Mouse (Mus musculus): ENCODE measurements around the gene Shc1.

The Shc1 gene

DNA sequence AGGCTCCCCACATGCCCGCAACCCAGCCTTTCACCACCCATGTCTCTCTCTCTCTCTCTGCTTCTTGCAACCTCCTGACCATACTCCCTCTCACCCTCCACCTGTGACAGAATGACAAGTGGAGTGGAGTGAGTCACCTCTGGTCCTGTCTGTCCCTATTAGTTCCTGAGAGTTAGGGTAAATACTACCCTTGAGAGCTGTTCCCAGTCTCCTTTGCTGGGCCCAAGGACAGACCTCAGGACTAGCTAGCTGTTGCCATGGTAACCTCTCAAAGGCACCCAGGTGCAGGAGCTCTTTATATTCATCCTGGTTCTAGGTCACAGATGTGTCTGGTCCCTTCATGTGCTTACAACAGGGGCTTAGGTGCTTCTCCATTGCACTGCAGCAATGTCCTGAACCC is 33.7 kb downstream of the Shc1 start:
- DNase-seq (ENCODE audit: low spot score), result no peak

DNA sequence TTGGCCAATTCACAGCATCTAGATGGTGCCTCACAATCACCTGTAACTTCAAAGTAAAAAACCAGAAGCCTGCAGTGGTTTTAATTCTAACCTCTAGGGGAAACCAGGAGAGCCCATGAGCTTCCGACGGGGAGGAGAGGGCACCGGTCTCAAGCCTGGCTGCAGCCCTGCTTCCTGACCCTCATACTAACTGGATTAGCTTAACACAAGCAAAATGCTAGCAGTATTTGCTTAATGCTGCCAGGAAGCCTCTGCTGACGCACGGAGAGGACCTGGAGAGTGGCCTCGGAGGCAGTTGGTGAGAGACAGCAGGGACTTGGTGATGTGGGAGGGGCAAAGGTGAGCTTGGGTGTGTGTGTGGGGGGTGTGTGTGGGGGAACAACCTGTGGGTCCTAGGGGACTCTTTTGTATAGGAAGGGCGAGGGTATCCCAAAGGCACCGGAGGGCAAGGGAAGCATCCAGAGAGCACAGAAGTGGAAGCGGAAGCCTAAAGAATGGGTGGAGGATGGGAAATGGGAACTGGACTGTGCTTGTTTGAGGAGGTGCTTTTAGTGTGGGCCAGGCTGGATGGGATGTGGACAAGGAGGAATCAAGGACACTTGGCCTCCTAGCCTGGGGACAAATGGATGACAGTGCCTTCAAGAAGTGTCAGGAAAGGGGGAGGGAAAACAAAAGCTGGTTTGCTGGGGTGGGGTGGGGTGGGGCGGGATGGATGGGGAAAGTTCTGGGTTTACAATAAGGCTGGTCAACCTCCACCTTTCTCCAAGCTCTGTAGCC is 36.3 kb downstream of the Shc1 start, which contains the start of gene Pmvk:
Pmvk (plus strand) TSS at position 141 of the 777 bp plus-strand sequence.
- no peak for DNase-seq (ENCODE audit: low spot score)

DNA sequence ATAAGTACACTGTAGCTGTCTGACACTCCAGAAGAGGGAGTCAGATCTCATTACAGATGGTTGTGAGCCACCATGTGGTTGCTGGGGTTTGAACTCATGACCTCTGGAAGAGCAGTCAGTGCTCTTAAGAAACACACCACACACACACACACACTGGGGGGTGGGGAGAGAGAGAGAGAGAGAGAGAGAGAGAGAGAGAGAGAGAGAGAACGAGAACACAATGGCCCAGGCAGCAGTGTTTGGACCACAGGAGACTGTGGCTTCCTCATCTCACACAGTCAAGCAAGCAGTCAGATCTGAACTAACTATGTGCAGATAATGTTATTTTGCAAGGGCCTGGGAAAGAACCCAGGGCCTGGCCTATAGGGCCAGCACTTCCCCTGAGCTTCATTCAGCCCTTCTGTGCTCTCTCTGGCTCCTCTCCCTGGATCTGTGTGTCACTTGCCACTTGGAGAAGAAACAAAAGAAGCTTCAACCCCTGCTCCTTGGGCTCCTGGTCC is 37.6 kb downstream of the Shc1 start:
- DNase-seq (ENCODE audit: low spot score), result no peak

DNA sequence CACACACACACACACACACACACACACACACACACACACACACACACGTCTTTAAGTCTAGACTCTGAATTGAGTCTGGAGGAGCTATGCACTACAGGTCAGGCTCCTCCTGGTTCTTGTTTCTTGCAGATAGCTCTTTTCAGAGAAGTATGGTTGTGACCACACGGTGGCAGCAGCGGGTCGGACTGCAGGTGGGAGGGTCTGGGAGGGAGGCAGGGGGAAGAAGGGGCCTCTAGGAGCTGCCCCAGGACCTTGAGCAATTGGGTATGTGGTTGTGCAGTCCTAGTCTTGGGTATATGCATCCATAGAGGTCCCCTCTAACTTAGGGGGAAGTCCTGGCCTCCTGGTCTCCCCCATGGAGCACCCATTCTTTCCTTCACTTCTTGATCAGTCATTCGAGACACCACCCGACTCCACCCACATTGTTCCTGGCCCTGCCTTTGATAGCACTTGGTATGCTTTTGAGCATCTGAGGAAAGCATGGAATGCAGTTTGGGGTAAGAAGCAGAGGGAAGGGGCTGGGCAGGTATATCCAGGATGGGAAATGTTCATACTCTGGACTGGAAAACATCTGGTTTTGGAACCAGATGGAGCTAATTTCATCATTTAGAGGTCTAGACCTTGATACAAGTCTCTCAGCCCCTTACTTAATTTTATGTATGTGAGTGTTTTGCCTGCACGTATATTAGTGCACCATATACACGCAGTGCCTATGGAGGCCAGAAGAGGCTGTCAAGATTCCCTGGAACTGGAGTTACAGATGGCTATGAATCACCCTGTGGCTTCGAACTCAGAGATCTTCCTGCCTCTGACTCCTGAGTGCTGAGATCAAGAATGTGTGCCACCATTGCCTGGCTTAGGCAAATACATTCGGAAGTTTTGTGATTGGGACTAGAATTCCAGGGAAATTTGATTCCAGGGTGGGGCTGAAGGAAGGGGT is 38.8 kb downstream of the Shc1 start:
- DNase-seq (ENCODE audit: low spot score), result peak; percentile 74

DNA sequence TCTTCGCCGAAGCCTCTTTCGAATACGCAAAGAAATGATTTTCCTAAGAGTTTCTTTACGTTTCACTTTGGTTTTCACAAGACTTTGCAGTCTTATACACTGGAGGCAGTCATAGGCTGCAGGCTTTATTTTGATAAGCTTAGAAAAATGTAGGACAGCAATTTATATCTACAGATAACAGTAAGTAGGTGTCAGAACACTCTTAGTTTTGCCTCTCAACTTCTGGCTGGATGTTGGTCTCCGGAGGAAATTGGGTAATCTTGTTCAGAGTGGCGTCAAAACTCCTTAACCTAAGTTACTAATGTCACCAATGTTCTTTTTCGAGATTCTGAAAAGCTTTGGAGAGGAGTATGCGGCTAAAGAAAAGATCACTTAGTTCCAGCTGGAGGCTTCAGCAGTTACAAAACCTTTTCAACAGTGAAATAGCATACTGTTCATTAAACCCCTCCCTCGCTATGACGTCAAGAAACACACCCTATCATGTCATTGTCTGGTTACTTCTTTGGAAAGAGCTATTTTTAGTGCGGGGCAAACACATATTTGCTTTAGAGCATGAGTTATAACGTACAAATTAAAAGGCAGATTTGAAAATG is 40.2 kb downstream of the Shc1 start:
- no peak for DNase-seq (ENCODE audit: low spot score)

DNA sequence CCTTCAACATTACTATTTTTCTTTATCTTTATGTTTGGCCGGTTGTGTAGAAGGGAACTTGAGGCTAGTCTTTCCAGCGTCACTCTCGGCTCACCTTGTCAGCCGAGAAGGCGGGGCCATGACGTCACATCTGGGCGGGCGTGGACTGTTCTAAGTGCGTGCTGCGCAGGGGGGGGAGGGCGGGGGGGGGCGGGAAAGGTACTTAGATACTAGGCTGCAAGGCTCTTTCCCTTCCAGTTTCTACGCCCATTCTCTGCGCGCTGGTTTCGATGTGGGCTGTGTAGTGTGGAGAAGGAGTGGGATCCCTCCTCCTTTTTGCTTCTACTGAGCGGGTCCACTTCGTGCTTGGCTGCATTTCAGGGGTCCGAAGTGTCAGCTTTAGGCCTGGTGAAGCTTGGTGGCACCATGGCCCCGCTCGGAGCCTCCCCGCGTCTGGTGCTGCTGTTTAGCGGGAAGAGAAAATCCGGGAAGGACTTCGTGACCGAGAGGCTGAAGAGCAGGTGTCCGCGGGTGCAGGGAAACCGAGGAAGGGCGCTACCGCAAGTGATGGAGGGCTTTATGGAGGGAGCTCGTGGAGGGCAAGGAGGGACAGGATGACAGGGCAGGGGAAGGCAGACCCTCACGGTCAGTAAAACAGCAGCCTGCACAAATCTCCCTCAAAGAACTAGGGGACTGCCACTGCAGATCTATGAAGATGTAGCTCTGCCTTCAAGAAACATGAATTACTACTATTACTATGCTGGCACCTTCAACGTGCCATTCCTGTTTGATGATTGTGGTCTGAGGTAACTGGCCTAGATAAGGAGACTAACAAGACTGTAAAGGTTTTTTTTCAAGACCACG is 40.9 kb downstream of the Shc1 start:
- DNase-seq (ENCODE audit: low spot score), result peak; percentile 94

DNA sequence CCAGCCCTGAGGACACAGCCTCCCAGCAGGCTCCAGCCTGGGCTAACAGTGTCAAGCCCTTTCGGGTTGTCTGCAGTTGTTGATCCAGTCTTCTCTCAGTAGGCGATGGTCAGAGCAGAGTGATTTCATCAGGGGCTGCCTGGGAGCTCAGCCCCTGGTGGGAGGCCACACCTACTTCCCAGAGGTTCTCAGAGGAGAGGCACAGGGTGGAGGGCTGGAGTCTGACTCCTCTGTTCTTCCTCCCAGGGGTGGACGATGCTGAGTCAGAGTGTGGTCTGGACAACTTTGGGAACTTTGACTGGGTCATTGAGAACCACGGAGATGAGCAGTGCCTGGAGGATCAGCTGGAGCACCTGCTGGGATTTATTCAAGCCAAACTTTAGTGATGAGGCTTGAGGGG is 50.0 kb downstream of the Shc1 start:
- DNase-seq (ENCODE audit: low spot score), result no peak

DNA sequence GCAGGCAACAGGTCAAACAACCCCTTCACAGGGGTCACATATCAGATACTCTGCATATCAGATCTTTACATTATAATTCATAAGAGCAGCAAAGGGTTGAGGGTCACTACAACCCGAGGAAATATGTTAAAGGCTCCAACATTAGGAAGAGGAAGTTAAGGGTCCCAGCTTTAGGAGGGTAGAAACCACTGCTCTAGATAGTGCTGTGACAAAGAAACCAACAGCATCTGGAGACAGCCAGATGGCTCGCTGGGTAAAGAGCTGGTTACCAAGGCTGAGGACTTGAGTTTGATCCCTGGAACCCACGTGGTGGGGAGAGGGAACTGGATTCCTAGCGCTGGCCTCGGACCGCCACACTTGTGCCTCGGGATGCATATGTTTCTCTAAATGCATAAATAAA is 54.0 kb downstream of the Shc1 start:
- DNase-seq (ENCODE audit: low spot score), result no peak

DNA sequence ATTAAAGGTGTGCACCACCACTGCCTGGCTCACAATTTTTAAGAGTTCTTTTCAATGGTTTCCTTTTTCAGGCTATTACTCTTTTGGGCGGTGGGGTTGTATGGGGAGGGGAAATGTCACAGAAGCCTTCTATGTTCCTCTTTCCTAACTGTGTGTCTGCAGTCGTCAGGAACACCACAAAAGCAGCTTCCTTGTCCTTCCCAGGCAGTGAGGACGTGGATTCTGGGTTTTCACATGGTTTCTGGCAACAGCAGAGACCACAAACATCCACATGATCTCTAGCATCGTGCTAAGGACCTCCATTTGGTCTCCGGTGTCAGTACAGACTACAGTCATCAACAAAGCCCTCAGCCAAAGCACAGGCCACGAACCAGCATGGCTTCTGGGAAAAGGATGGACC is 55.6 kb downstream of the Shc1 start:
- no peak for DNase-seq (ENCODE audit: low spot score)

DNA sequence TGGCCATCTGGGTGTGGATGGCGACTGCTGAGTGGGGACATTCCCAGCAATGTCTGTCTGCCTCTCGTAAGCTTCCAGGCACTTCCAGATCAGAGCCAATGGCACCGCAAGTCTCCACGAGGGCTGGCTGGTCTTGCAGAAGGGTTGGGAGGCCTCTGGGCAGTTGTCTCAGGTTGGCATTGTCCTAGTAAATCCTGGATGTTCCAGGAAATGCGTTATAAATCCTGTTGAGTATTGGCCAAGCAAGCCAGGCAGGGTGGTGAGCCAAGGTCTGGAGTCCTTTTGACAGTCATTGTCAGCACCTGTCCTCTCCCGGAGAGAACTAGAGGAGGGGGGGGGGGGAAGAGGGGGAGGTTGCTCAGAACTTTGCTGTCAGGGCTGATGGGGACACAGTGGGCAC is 60.8 kb downstream of the Shc1 start:
- no peak for DNase-seq (ENCODE audit: low spot score)
